Mouse (Mus musculus) Patski (cell line): Measurements from ENCODE around the gene Dnah8. TPM values are rescaled to one million over a fixed set of nuclear protein-coding genes. Genes with fewer than 3 reads are reported as not detected.

Source experiments
- ATAC-seq: fragments of 100-300 bp; one replicate; pipeline ENCODE4 v1.8.0; 2021
- CTCF ChIA-PET: fragments of 350-600 bp; sonication (Branson Sonifier 250); formaldehyde crosslinking; loops from one replicate; lab custom pipeline; 2022; ENCODE audit warnings: inconsistent platforms; lab: Charles Lee
- POLR2A ChIA-PET: fragments of 350-600 bp; sonication (Branson Sonifier 250); formaldehyde crosslinking; loops from one replicate; lab custom pipeline; 2022; ENCODE audit warnings: antibody characterized with exemption, inconsistent platforms; lab: Charles Lee
- DNase-seq: peaks from one replicate; pipeline ENCODE4 v3.0.0-alpha.2; 2011; ENCODE audit warnings: low read depth, low spot score
- H3K27me3 ChIP-seq: fragments of 371-371 bp; one replicate; pipeline ENCODE4 v1.5.1; 2021
- CTCF ChIP-seq: fragments of 100-300 bp; IDR thresholded peaks from one replicate; pipeline ENCODE4 v1.5.1; 2021
- in situ Hi-C: fragments of 300-500 bp; cut with MboI; formaldehyde crosslinking; loops from 3 replicates; pipeline ENCODE4 v1.11.1; 2018; ENCODE audit warnings: low pct_unique_long_range_greater_than_20kb, mixed read lengths
- polyA plus RNA-seq: library from polyadenylated mRNA; unstranded; gene quantifications from one replicate; pipeline ENCODE4 v1.2.3, GENCODE M21; 2021

The Dnah8 gene
- polyA plus RNA-seq, 1 experiment from 2014 or later = not detected

GRCm38 (mm10) chr17:30781046-30781445 is 156.9 kb downstream of the Dnah8 start:
- ChIA-PET POLR2A (no interaction called here), CTCF (no interaction called here)
- no peak for TF ChIP-seq CTCF
- DNase-seq = no peak
- no peak for ATAC-seq
- peaks cover 40% of the 10 kb centered on the region for H3K27me3 ChIP-seq
- in situ Hi-C loops = no loop called here

GRCm38 (mm10) chr17:30782286-30782685 is 158.1 kb downstream of the Dnah8 start:
- in situ Hi-C loops = no loop called here
- ChIA-PET CTCF (no interaction called here), POLR2A (no interaction called here)
- TF ChIP-seq CTCF = no peak
- peaks cover 40% of the 10 kb centered on the region for H3K27me3 ChIP-seq
- no peak for DNase-seq
- ATAC-seq = no peak

GRCm38 (mm10) chr17:30788361-30788760 is 164.2 kb downstream of the Dnah8 start:
- H3K27me3 ChIP-seq = peaks cover 28% of the 10 kb centered on the region
- no peak for TF ChIP-seq CTCF
- CTCF ChIA-PET = no interaction called here
- POLR2A ChIA-PET = no interaction called here
- no peak for ATAC-seq
- in situ Hi-C loops = no loop called here
- DNase-seq = no peak

DNA sequence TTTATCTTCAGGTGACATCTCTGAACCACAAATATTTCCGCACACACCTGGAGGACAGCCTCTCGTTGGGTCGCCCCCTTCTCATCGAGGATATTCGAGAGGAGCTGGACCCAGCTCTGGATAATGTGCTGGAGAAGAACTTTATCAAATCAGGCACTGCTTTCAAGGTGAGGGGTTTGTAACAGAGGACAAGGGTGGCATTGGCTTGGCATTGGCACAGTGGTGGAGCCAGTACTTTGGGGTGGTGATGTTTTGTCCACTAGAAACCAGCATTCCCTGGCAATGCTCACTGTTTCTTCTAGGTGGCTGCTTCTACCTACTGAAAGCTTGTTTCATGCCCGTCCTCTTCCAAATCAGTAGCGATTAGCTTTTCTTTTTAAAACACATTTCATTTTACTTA is 166.7 kb downstream of the Dnah8 start:
- H3K27me3 ChIP-seq = peaks cover 36% of the 10 kb centered on the region
- DNase-seq (no peak), ATAC-seq (no peak)
- no peak for TF ChIP-seq CTCF
- CTCF ChIA-PET = no interaction called here
- in situ Hi-C loops = no loop called here
- POLR2A ChIA-PET = no interaction called here

- H3K27me3 ChIP-seq = peaks cover 36% of the 10 kb centered on the region
- in situ Hi-C loops = no loop called here
- ChIA-PET POLR2A (interaction anchor here (0.7 kb wide), 1 partner anchor 20 kb away, joined by 3 read pairs; no protein-coding TSS in a partner anchor), CTCF (no interaction called here)
- TF ChIP-seq CTCF = no peak
- no peak for ATAC-seq
- no peak for DNase-seq
These were observed 168.2 kb downstream of the Dnah8 start for GRCm38 (mm10) chr17:30792396-30792795.

- POLR2A ChIA-PET = no interaction called here
- ATAC-seq = no peak
- TF ChIP-seq CTCF = no peak
- in situ Hi-C loops = no loop called here
- no peak for DNase-seq
- peaks cover 20% of the 10 kb centered on the region for H3K27me3 ChIP-seq
- CTCF ChIA-PET = no interaction called here
These were observed 172.5 kb downstream of the Dnah8 start for GRCm38 (mm10) chr17:30796616-30797015.

DNA sequence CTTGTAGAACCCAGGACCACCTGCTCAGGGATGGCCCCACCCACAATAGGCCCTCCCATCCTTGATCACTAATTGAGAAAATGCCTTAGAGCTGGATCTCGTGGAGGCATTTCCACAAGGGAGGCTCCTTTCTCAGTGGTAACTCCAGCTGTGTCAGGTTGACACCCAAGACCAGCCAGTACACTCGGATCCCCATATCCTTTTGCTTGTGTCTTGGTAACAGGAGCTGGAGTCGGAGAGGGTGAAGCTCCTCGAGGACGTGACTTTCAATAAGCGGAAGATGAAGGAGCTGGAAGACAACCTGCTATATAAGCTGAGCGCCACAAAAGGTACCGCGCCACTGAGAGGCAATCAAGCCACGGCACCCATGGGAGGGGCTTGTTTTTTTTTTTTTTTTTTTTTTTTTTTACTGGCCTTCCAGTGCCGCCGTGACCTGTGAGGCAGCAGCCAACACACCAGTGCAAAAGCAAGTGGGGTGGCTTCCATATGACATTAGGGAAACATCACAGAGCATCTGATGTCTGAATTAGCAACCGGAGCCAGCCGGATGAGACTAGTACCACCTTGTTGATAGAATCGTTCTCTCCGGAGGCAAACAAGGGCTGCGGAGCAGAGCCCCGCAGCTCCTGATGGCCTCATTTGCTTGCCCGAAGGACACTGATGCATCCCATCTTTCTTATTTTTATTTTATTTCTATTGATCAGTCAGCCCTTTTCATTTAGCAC is 176.3 kb downstream of the Dnah8 start:
- peaks cover 21% of the 10 kb centered on the region for H3K27me3 ChIP-seq
- CTCF ChIA-PET = no interaction called here
- POLR2A ChIA-PET = no interaction called here
- no peak for DNase-seq
- ATAC-seq = no peak
- in situ Hi-C loops = no loop called here
- TF ChIP-seq CTCF = no peak

GRCm38 (mm10) chr17:30803668-30804067 is 179.5 kb downstream of the Dnah8 start:
- H3K27me3 ChIP-seq = peaks cover 28% of the 10 kb centered on the region
- POLR2A ChIA-PET = interaction anchor here (0.7 kb wide), 1 partner anchor 230 kb away, joined by 4 read pairs; no protein-coding TSS in a partner anchor
- in situ Hi-C loops = no loop called here
- TF ChIP-seq CTCF = no peak
- ATAC-seq = no peak
- DNase-seq = no peak
- CTCF ChIA-PET = no interaction called here

GRCm38 (mm10) chr17:30804955-30805354 is 180.8 kb downstream of the Dnah8 start:
- POLR2A ChIA-PET = no interaction called here

DNA sequence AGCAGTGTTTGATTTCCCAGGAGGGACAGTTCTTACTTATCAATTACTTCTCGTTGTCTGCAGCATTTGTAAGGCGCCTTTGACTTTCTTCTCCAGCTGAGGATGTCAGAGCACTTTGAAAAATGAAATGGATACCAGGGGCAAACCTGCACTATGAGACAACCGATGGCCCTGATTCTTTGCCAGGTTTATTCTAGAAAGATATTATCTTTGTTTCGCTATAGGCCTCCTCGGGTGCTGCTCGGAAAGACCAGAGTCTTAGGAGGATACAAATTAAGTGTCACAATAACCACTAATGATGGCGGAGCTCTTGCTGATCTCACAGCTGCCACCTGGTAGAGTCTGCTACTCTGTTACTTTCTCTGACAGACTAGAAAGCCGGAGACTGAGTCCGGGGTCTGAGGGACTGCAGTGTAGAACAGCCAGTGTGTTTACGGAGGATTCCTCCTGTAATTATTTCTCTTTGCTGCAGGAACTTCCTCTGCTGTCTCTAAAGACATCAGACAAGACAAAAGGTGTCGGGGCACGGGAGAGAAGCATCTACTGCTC is 181.4 kb downstream of the Dnah8 start:
- in situ Hi-C loops = no loop called here
- CTCF ChIA-PET = no interaction called here
- peaks cover 28% of the 10 kb centered on the region for H3K27me3 ChIP-seq
- ATAC-seq = no peak
- TF ChIP-seq CTCF = no peak
- DNase-seq = no peak
- POLR2A ChIA-PET = no interaction called here

More at GRCm38 (mm10) chr17:30804955-30805354, 180.8 kb downstream of the Dnah8 start:
- in situ Hi-C loops = no loop called here
- no peak for ATAC-seq
- CTCF ChIA-PET = no interaction called here
- TF ChIP-seq CTCF = no peak
- H3K27me3 ChIP-seq = peaks cover 28% of the 10 kb centered on the region
- no peak for DNase-seq

GRCm38 (mm10) chr17:30808866-30809660 is 184.9 kb downstream of the Dnah8 start:
- H3K27me3 ChIP-seq = peaks cover 20% of the 10 kb centered on the region
- no peak for ATAC-seq
- TF ChIP-seq CTCF = no peak
- no peak for DNase-seq
- in situ Hi-C loops = no loop called here
- ChIA-PET CTCF (interaction anchor here (1.1 kb wide), 1 partner anchor 15 kb away, joined by 3 read pairs; no protein-coding TSS in a partner anchor), POLR2A (no interaction called here)
